Mouse (Mus musculus): ENCODE results near the gene Rnf186. TPM values are rescaled to one million over a fixed set of nuclear protein-coding genes. Genes with fewer than 3 reads are reported as not detected.

Gene Rnf186
- polyA plus RNA-seq (2014; fragmentation: Illumina TruSeq; extraction: RNeasy Lipid Tissue Mini Kit (QIAGEN cat#74804); ENCODE audit: low read depth, low replicate concordance), result 3.2 TPM

GRCm38 (mm10) chr4:138966866-138967265, at the start of gene Rnf186:
Gene Rnf186, plus strand, starts transcription at chr4:138967112.

DNA sequence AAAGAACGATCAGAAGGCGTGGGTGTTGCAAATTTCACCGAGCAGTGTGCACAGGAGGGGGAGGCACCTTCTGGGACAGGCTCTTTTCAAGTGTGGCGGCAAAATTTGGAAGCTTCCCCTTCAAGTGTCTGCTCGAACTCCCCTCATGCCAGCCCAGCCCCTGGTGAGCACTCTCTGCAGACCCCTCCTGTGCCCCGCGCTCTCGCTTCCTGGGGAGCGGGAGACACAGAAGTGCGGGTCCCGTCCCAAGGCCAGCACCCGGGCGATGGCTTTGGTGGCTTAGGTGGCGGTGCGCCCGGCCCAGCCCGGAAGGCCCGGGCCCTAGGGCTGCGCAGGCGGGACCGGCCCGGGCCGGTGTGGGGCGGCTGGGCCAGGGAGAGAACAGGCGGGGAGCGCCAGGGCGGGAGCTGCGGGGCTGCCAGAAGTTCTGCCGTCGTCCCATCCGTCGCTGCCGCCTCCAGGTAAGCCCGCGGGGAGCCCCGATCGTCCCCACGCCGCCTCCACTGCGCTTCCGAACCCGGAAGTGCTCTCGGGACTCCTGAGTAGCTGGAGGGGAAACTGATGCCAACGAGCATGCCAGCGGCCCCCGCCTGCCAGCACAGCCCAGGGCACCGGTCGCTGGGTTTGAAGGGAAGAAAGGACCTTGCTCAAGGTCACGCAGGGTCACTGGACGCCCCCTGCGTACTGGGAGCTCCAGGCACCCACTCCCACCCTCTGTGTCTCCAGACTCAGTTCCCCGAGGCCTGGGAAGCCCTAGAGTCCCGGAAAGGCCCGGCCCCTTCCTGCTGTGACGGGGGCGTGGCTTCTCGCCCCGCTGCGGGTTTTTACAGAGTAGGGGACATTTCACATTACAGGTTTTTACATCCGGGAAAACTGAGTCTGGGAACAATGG, 6.2 kb downstream of the Rnf186 start, which contains the start of gene Tmco4:
Tmco4 (plus strand) TSS at position 62 of the 892 bp plus-strand sequence.

Other genes starting within 250 kb of the Rnf186 start
- not detected for gene Pla2g2c, start 242.3 kb upstream of the Rnf186 start, polyA plus RNA-seq (2014; fragmentation: Illumina TruSeq; extraction: RNeasy Lipid Tissue Mini Kit (QIAGEN cat#74804); ENCODE audit: low read depth, low replicate concordance)
- not detected for gene Ubxn10, start 229.9 kb upstream of the Rnf186 start, polyA plus RNA-seq (2014; fragmentation: Illumina TruSeq; extraction: RNeasy Lipid Tissue Mini Kit (QIAGEN cat#74804); ENCODE audit: low read depth, low replicate concordance)
- not detected for gene Pla2g2f, start 209.5 kb upstream of the Rnf186 start, polyA plus RNA-seq (2014; fragmentation: Illumina TruSeq; extraction: RNeasy Lipid Tissue Mini Kit (QIAGEN cat#74804); ENCODE audit: low read depth, low replicate concordance)
- gene Pla2g2d, start 191.4 kb upstream of the Rnf186 start, polyA plus RNA-seq (2014; fragmentation: Illumina TruSeq; extraction: RNeasy Lipid Tissue Mini Kit (QIAGEN cat#74804); ENCODE audit: low read depth, low replicate concordance), result not detected
- gene Pla2g5, start 103.6 kb upstream of the Rnf186 start, polyA plus RNA-seq (2014; fragmentation: Illumina TruSeq; extraction: RNeasy Lipid Tissue Mini Kit (QIAGEN cat#74804); ENCODE audit: low read depth, low replicate concordance), result not detected
- not detected for gene Gm13030, start 93.1 kb upstream of the Rnf186 start, polyA plus RNA-seq (2014; fragmentation: Illumina TruSeq; extraction: RNeasy Lipid Tissue Mini Kit (QIAGEN cat#74804); ENCODE audit: low read depth, low replicate concordance)
- gene Pla2g2e, start 89.2 kb upstream of the Rnf186 start, polyA plus RNA-seq (2014; fragmentation: Illumina TruSeq; extraction: RNeasy Lipid Tissue Mini Kit (QIAGEN cat#74804); ENCODE audit: low read depth, low replicate concordance), result not detected
- 0.85 TPM for gene Otud3, start 53.2 kb upstream of the Rnf186 start, polyA plus RNA-seq (2014; fragmentation: Illumina TruSeq; extraction: RNeasy Lipid Tissue Mini Kit (QIAGEN cat#74804); ENCODE audit: low read depth, low replicate concordance)
- gene Tmco4, start 5.8 kb downstream of the Rnf186 start, polyA plus RNA-seq (2014; fragmentation: Illumina TruSeq; extraction: RNeasy Lipid Tissue Mini Kit (QIAGEN cat#74804); ENCODE audit: low read depth, low replicate concordance), result 3.8 TPM
- not detected for gene Htr6, start 108.5 kb downstream of the Rnf186 start, polyA plus RNA-seq (2014; fragmentation: Illumina TruSeq; extraction: RNeasy Lipid Tissue Mini Kit (QIAGEN cat#74804); ENCODE audit: low read depth, low replicate concordance)
- gene Nbl1, start 125.9 kb downstream of the Rnf186 start, polyA plus RNA-seq (2014; fragmentation: Illumina TruSeq; extraction: RNeasy Lipid Tissue Mini Kit (QIAGEN cat#74804); ENCODE audit: low read depth, low replicate concordance), result not detected
- 107 TPM for gene Minos1, start 164.0 kb downstream of the Rnf186 start, polyA plus RNA-seq (2014; fragmentation: Illumina TruSeq; extraction: RNeasy Lipid Tissue Mini Kit (QIAGEN cat#74804); ENCODE audit: low read depth, low replicate concordance)
- 28.4 TPM for gene Capzb, start 225.8 kb downstream of the Rnf186 start, polyA plus RNA-seq (2014; fragmentation: Illumina TruSeq; extraction: RNeasy Lipid Tissue Mini Kit (QIAGEN cat#74804); ENCODE audit: low read depth, low replicate concordance)